Mouse (Mus musculus): ENCODE data around the gene Gmds. TPM values are rescaled to one million over a fixed set of nuclear protein-coding genes. Genes with fewer than 3 reads are reported as not detected.

Gene Gmds
- polyA plus RNA-seq, 1 experiment from 2014 or later, result 69.0 TPM

- ATAC-seq (ENCODE audit: insufficient read depth, low FRiP score), result no peak
- WGBS, result 51% methylated on average over 6 of the region's 6 CpGs
- no peaks in the 10 kb centered on the region for H3K36me3 ChIP-seq (ENCODE audit: control insufficient read depth, insufficient read depth, low read length)
- no peak overlapping the region for H3K4me3 ChIP-seq (replicated peaks; ENCODE audit: low read length)
- no peaks in the 10 kb centered on the region for H3K27me3 ChIP-seq (ENCODE audit: control insufficient read depth, insufficient read depth, low read length)
- H3K4me2 ChIP-seq (ENCODE audit: low read depth, low read length), result no peak overlapping the region
- H3K4me1 ChIP-seq (ENCODE audit: control insufficient read depth, insufficient read depth, low read length), result no peaks in the 10 kb centered on the region; the same call in none of the 2 replicates
- H3K9ac ChIP-seq (ENCODE audit: low read length), result no peak overlapping the region
- H3K27ac ChIP-seq (ENCODE audit: low read length), result no peak overlapping the region
- H3K9me3 ChIP-seq (replicated peaks; ENCODE audit: control insufficient read depth, low read length), result no peaks in the 10 kb centered on the region
Measured at GRCm38 (mm10) chr13:32034799-32035448, 303.6 kb downstream of the Gmds start.

- no peaks in the 10 kb centered on the region; the same call in none of the 2 replicates for H3K4me1 ChIP-seq (ENCODE audit: control insufficient read depth, insufficient read depth, low read length)
- no peaks in the 10 kb centered on the region for H3K9me3 ChIP-seq (replicated peaks; ENCODE audit: control insufficient read depth, low read length)
- no peak overlapping the region for H3K4me2 ChIP-seq (ENCODE audit: low read depth, low read length)
- H3K9ac ChIP-seq (ENCODE audit: low read length), result no peak overlapping the region
- no peak overlapping the region for H3K4me3 ChIP-seq (replicated peaks; ENCODE audit: low read length)
- H3K27ac ChIP-seq (ENCODE audit: low read length), result no peak overlapping the region
- H3K36me3 ChIP-seq (ENCODE audit: control insufficient read depth, insufficient read depth, low read length), result no peaks in the 10 kb centered on the region
- WGBS, result 56% methylated on average over 8 of the region's 8 CpGs
- ATAC-seq (ENCODE audit: insufficient read depth, low FRiP score), result no peak
- no peaks in the 10 kb centered on the region for H3K27me3 ChIP-seq (ENCODE audit: control insufficient read depth, insufficient read depth, low read length)
Measured at GRCm38 (mm10) chr13:32034139-32034538, 304.4 kb downstream of the Gmds start.

- no peak for ATAC-seq (ENCODE audit: insufficient read depth, low FRiP score)
- 61% methylated on average over 6 of the region's 6 CpGs for WGBS
Measured at GRCm38 (mm10) chr13:32026226-32026975, 312.1 kb downstream of the Gmds start.

GRCm38 (mm10) chr13:32024822-32025221, 313.7 kb downstream of the Gmds start:
- ATAC-seq (ENCODE audit: insufficient read depth, low FRiP score), result no peak
- H3K27ac ChIP-seq (ENCODE audit: low read length), result no peak overlapping the region

More at GRCm38 (mm10) chr13:32026226-32026975, 312.1 kb downstream of the Gmds start:
- Histone ChIP-seq H3K36me3 (ENCODE audit: control insufficient read depth, insufficient read depth, low read length) (no peaks in the 10 kb centered on the region), H3K27ac (ENCODE audit: low read length) (no peak overlapping the region), H3K9ac (ENCODE audit: low read length) (no peak overlapping the region), H3K27me3 (ENCODE audit: control insufficient read depth, insufficient read depth, low read length) (no peaks in the 10 kb centered on the region), H3K4me2 (ENCODE audit: low read depth, low read length) (no peak overlapping the region), H3K4me3 (replicated peaks; ENCODE audit: low read length) (no peak overlapping the region), H3K9me3 (replicated peaks; ENCODE audit: control insufficient read depth, low read length) (no peaks in the 10 kb centered on the region), H3K4me1 (ENCODE audit: control insufficient read depth, insufficient read depth, low read length) (no peaks in the 10 kb centered on the region)

GRCm38 (mm10) chr13:32020455-32021249, 317.9 kb downstream of the Gmds start:
- H3K4me1 ChIP-seq (ENCODE audit: control insufficient read depth, insufficient read depth, low read length), result peaks cover 7% of the 10 kb centered on the region
- H3K4me3 ChIP-seq (replicated peaks; ENCODE audit: low read length), result no peak overlapping the region
- no peak overlapping the region for H3K4me2 ChIP-seq (ENCODE audit: low read depth, low read length)
- no peaks in the 10 kb centered on the region for H3K27me3 ChIP-seq (ENCODE audit: control insufficient read depth, insufficient read depth, low read length)
- 68% methylated on average over 6 of the region's 6 CpGs for WGBS
- H3K9me3 ChIP-seq (replicated peaks; ENCODE audit: control insufficient read depth, low read length), result no peaks in the 10 kb centered on the region
- no peaks in the 10 kb centered on the region for H3K36me3 ChIP-seq (ENCODE audit: control insufficient read depth, insufficient read depth, low read length)
- ATAC-seq (ENCODE audit: insufficient read depth, low FRiP score), result no peak
- no peak overlapping the region for H3K9ac ChIP-seq (ENCODE audit: low read length)
- H3K27ac ChIP-seq (ENCODE audit: low read length), result no peak overlapping the region

More at GRCm38 (mm10) chr13:32024822-32025221, 313.7 kb downstream of the Gmds start:
- H3K4me1 ChIP-seq (ENCODE audit: control insufficient read depth, insufficient read depth, low read length), result no peaks in the 10 kb centered on the region
- H3K9ac ChIP-seq (ENCODE audit: low read length), result 0 out of 2 replicates have a peak overlapping the region, but pooled peaks have one; percentile 21
- no peak overlapping the region for H3K4me2 ChIP-seq (ENCODE audit: low read depth, low read length)
- H3K9me3 ChIP-seq (replicated peaks; ENCODE audit: control insufficient read depth, low read length), result no peaks in the 10 kb centered on the region
- H3K36me3 ChIP-seq (ENCODE audit: control insufficient read depth, insufficient read depth, low read length), result no peaks in the 10 kb centered on the region
- H3K4me3 ChIP-seq (replicated peaks; ENCODE audit: low read length), result no peak overlapping the region
- H3K27me3 ChIP-seq (ENCODE audit: control insufficient read depth, insufficient read depth, low read length), result no peaks in the 10 kb centered on the region

GRCm38 (mm10) chr13:32019256-32019620, 319.3 kb downstream of the Gmds start:
- ATAC-seq (ENCODE audit: insufficient read depth, low FRiP score), result no peak
- Histone ChIP-seq H3K4me2 (ENCODE audit: low read depth, low read length) (no peak overlapping the region), H3K27ac (ENCODE audit: low read length) (no peak overlapping the region), H3K4me3 (replicated peaks; ENCODE audit: low read length) (no peak overlapping the region), H3K9me3 (replicated peaks; ENCODE audit: control insufficient read depth, low read length) (no peaks in the 10 kb centered on the region), H3K27me3 (ENCODE audit: control insufficient read depth, insufficient read depth, low read length) (no peaks in the 10 kb centered on the region), H3K36me3 (ENCODE audit: control insufficient read depth, insufficient read depth, low read length) (no peaks in the 10 kb centered on the region), H3K4me1 (ENCODE audit: control insufficient read depth, insufficient read depth, low read length) (peaks cover 7% of the 10 kb centered on the region), H3K9ac (ENCODE audit: low read length) (no peak overlapping the region)

GRCm38 (mm10) chr13:32018518-32019255, 319.9 kb downstream of the Gmds start:
- 34% methylated on average over 4 of the region's 4 CpGs for WGBS

GRCm38 (mm10) chr13:32008802-32009201, 329.7 kb downstream of the Gmds start:
- H3K27me3 ChIP-seq (ENCODE audit: control insufficient read depth, insufficient read depth, low read length), result no peaks in the 10 kb centered on the region
- H3K36me3 ChIP-seq (ENCODE audit: control insufficient read depth, insufficient read depth, low read length), result no peaks in the 10 kb centered on the region
- no peak overlapping the region for H3K4me3 ChIP-seq (replicated peaks; ENCODE audit: low read length)
- H3K4me1 ChIP-seq (ENCODE audit: control insufficient read depth, insufficient read depth, low read length), result 0 out of 2 replicates have a peak, but pooled peaks cover 7% of the 10 kb centered on the region
- no peak overlapping the region for H3K9ac ChIP-seq (ENCODE audit: low read length)
- no peak overlapping the region for H3K4me2 ChIP-seq (ENCODE audit: low read depth, low read length)
- 21% methylated on average over 4 of the region's 4 CpGs for WGBS
- H3K27ac ChIP-seq (ENCODE audit: low read length), result no peak overlapping the region
- no peaks in the 10 kb centered on the region for H3K9me3 ChIP-seq (replicated peaks; ENCODE audit: control insufficient read depth, low read length)
- no peak for ATAC-seq (ENCODE audit: insufficient read depth, low FRiP score)

More at GRCm38 (mm10) chr13:32018518-32019255, 319.9 kb downstream of the Gmds start:
- ATAC-seq (ENCODE audit: insufficient read depth, low FRiP score), result peak; percentile 72; the same call in 1 of the 2 replicates
- no peak overlapping the region for H3K4me3 ChIP-seq (replicated peaks; ENCODE audit: low read length)
- H3K27me3 ChIP-seq (ENCODE audit: control insufficient read depth, insufficient read depth, low read length), result no peaks in the 10 kb centered on the region
- H3K9me3 ChIP-seq (replicated peaks; ENCODE audit: control insufficient read depth, low read length), result no peaks in the 10 kb centered on the region
- no peak overlapping the region for H3K4me2 ChIP-seq (ENCODE audit: low read depth, low read length)
- no peak overlapping the region for H3K9ac ChIP-seq (ENCODE audit: low read length)
- H3K36me3 ChIP-seq (ENCODE audit: control insufficient read depth, insufficient read depth, low read length), result no peaks in the 10 kb centered on the region
- H3K27ac ChIP-seq (ENCODE audit: low read length), result no peak overlapping the region; the same call in 1 of the 2 replicates
- peaks cover 7% of the 10 kb centered on the region for H3K4me1 ChIP-seq (ENCODE audit: control insufficient read depth, insufficient read depth, low read length)

Measured in stomach, embryonic 16.5 days (tissue).